Comparison of ENCODE assay signal across 30 mouse cellular contexts in the genomic region with DNA sequence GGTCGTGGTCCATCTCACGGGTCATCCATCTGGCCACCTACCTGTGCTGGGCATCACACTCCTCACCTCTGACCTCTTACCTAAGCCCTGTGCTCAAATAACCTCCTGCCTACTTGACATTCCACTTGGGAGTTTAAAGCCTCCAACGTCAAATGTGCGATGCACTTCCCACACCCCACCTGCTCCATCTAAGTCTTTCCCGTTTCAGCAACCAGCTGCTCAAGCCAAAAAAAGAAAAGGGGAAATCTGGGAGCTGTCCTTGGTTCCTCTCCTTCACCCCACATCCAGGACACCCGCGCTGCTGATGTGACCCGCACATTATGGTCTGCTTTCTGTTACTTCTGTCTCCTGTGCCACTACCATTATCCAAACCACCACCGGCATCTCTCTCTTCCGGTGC. TPM values are rescaled to one million over a fixed set of nuclear protein-coding genes. Genes with fewer than 3 reads are reported as not detected.
DNase-seq lines count a peak whose midpoint lies in the region; ATAC-seq and TF ChIP-seq lines count a peak whose summit lies in the region.
"Had no signal": no experiment of that assay in that cellular context is flagged by ENCODE, and none has a peak within 500 bp of the region (broad histone marks: within the 10 kb centered on the region; RNA-seq: fewer than 3 reads in every experiment).

No protein-coding gene starts in this region.

- TF ChIP-seq CTCF in layer of hippocampus, adult 2 months (conservative IDR thresholded peaks at IDR 0.05) = no peak
- no peak for TF ChIP-seq CTCF in cortical plate, adult 2 months (IDR thresholded peaks at IDR 0.05; ENCODE audit: extremely low read depth, insufficient read depth, low read length)
- TF ChIP-seq CTCF in gastrocnemius, adult 2 months (IDR thresholded peaks at IDR 0.05) = no peak

- H3K4me2 ChIP-seq in liver, embryonic 13.5 days = peak overlapping the region; percentile 0; the same call in 1 of the 2 replicates
- peak overlapping the region; percentile 94 for H3K4me2 ChIP-seq in myocyte (ENCODE audit: low read depth)

- H3K4me3 ChIP-seq in layer of hippocampus, adult 2 months = no peak overlapping the region
- H3K4me3 ChIP-seq in liver, embryonic 13.5 days (replicated peaks) = no peak overlapping the region
- no peak overlapping the region for H3K4me3 ChIP-seq in cortical plate, adult 2 months (ENCODE audit: insufficient read depth, low read length)
- no peak overlapping the region for H3K4me3 ChIP-seq in myocyte
- no peak overlapping the region for H3K4me3 ChIP-seq in gastrocnemius, adult 2 months
- H3K4me3 ChIP-seq: forebrain, embryonic 13.5 days; hindbrain, embryonic 15.5 days; liver, embryonic 15.5 days; midbrain, embryonic 12.5 days had no signal

- no peaks in the 10 kb centered on the region for H3K27me3 ChIP-seq in liver, embryonic 13.5 days
- H3K27me3 ChIP-seq in myocyte (ENCODE audit: control insufficient read depth, insufficient read depth, insufficient read length) = no peaks in the 10 kb centered on the region
- H3K27me3 ChIP-seq: forebrain, embryonic 13.5 days; hindbrain, embryonic 15.5 days; liver, embryonic 15.5 days; lung, embryonic 15.5 days; Patski; stomach, embryonic 15.5 days had no signal

- H3ac ChIP-seq in myocyte (ENCODE audit: control insufficient read depth, insufficient read length) = no peak overlapping the region

- no peak for TF ChIP-seq POLR2A in cortical plate, adult 2 months (IDR thresholded peaks at IDR 0.05; ENCODE audit: extremely low read depth, insufficient read depth, low read length)
- no peak for TF ChIP-seq POLR2A in myocyte (IDR thresholded peaks at IDR 0.05; ENCODE audit: insufficient read length, low read depth)

- no peak for ATAC-seq in liver, embryonic 13.5 days (ENCODE audit: low read depth)
- ATAC-seq: forebrain, embryonic 13.5 days; inflammation-experienced regulatory T-cells, adult 6 months; Patski had no signal

- peak overlapping the region; percentile 11; the same call in 1 of the 2 replicates for H3K27ac ChIP-seq in layer of hippocampus, adult 2 months
- no peak overlapping the region for H3K27ac ChIP-seq in liver, embryonic 13.5 days
- H3K27ac ChIP-seq in cortical plate, adult 2 months (ENCODE audit: insufficient read depth, low read length) = peak overlapping the region; percentile 70; the same call in 1 of the 2 replicates
- no peak overlapping the region for H3K27ac ChIP-seq in gastrocnemius, adult 2 months
- H3K27ac ChIP-seq: forebrain, embryonic 13.5 days; hindbrain, embryonic 15.5 days; liver, embryonic 15.5 days; lung, embryonic 15.5 days; midbrain, embryonic 12.5 days; stomach, embryonic 15.5 days had no signal

- peaks cover 72% of the 10 kb centered on the region for H3K4me1 ChIP-seq in liver, embryonic 13.5 days (replicated peaks)
- H3K4me1 ChIP-seq in cortical plate, adult 2 months (ENCODE audit: control insufficient read depth, insufficient read depth, low read length) = peaks cover 13% of the 10 kb centered on the region

- DNase-seq in layer of hippocampus, adult 2 months (ENCODE audit: low spot score in 2 of 2) = no peak
- no peak for DNase-seq in layer of hippocampus, adult 9-10 months (ENCODE audit: low spot score)
- no peak for DNase-seq in liver, embryonic 13.5 days
- DNase-seq in liver = no peak
- no peak for DNase-seq in spleen, adult 12 weeks (ENCODE audit: low spot score)
- DNase-seq in gastrocnemius, adult 2 months = no peak
- DNase-seq: adrenal gland, postnatal 10 days; cerebellum, adult 11 months; cerebellum, postnatal 36 days; gastrocnemius, postnatal 14 days; heart, postnatal 14 days; kidney, adult 11 months; kidney, postnatal 14 days; lung, postnatal 4 days; thymus, postnatal 14 days had no signal

- no peak overlapping the region for H3K9ac ChIP-seq in liver, embryonic 13.5 days
- H3K9ac ChIP-seq: forebrain, embryonic 13.5 days; hindbrain, embryonic 15.5 days; liver, embryonic 15.5 days; lung, embryonic 15.5 days; midbrain, embryonic 12.5 days; stomach, embryonic 15.5 days had no signal

- no peaks in the 10 kb centered on the region for H3K9me3 ChIP-seq in liver, embryonic 13.5 days (replicated peaks)
- H3K9me3 ChIP-seq: forebrain, embryonic 13.5 days; hindbrain, embryonic 10.5 days; hindbrain, embryonic 15.5 days; liver, embryonic 15.5 days; lung, embryonic 15.5 days; midbrain, embryonic 12.5 days; stomach, embryonic 15.5 days had no signal

- 86% methylated on average over 10 of the region's 10 CpGs for WGBS in liver, embryonic 13.5 days (ENCODE audit: insufficient replicate concordance)

- peaks cover 18% of the 10 kb centered on the region; the same call in 1 of the 2 replicates for H3K36me3 ChIP-seq in liver, embryonic 13.5 days
- peaks cover 3% of the 10 kb centered on the region for H3K36me3 ChIP-seq in myocyte (ENCODE audit: control insufficient read depth, insufficient read depth)
- H3K36me3 ChIP-seq: hindbrain, embryonic 15.5 days; liver, embryonic 15.5 days; lung, embryonic 15.5 days; stomach, embryonic 15.5 days had no signal

- intact Hi-C loops in gastrocnemius, adult 2 months (cut with DNase I) = loop anchor here (5.0 to 10.0 kb wide), 2 partner anchors 70 to 383 kb away; partner anchors contain the start of gene Lemd2

- peaks cover 50% of the 10 kb centered on the region for H3K79me2 ChIP-seq in myocyte (ENCODE audit: control insufficient read depth, insufficient read depth)

TF ChIP-seq in myocyte, 11 proteins besides CTCF, POLR2A, EP300 and RAD21:
- TF ChIP-seq MYOG (IDR thresholded peaks at IDR 0.05; ENCODE audit: control insufficient read depth in 1 of 3, insufficient read depth in 1 of 3, insufficient read length in 2 of 3, low read depth in 2 of 3) = peak in 2 of 3 experiments; percentile 28 to 60
- no peak for TF ChIP-seq POLR2AphosphoS2 (IDR thresholded peaks at IDR 0.05; ENCODE audit: insufficient read length, low read depth)
- no peak for TF ChIP-seq REST (IDR thresholded peaks at IDR 0.05; ENCODE audit: insufficient read depth, insufficient read length)
- peak in 1 of 3 experiments; percentile 48 for TF ChIP-seq MYOD1 (IDR thresholded peaks at IDR 0.05; ENCODE audit: control insufficient read depth in 1 of 3, insufficient read length in 2 of 3, low read depth in 2 of 3)
- TF ChIP-seq TCF12 (IDR thresholded peaks at IDR 0.05; ENCODE audit: insufficient read depth, poor library complexity, severe bottlenecking) = no peak

RNA-seq across cellular contexts. Expression of gene Uqcc2, which starts 1.5 kb away (rescaled TPM):
- total RNA-seq in layer of hippocampus, adult 2 months (2021) = 100 to 1,000 TPM; 182 to 220 TPM
- 211 and 216 TPM in 2 replicates for polyA plus RNA-seq in liver, embryonic 13.5 days (2015; fragmentation: Nextera tagmentation; extraction: Ambion mirVana)
- 438 and 459 TPM in 2 replicates for polyA plus RNA-seq in cortical plate, adult 2 months (2012; rRNA removed)
- polyA plus RNA-seq in myocyte (2012; fragmentation: generic; extraction: Trizol) = 740 TPM
- 100 to 1,000 TPM; 405 to 424 TPM for total RNA-seq in gastrocnemius, adult 2 months (2021)

RNA-seq across cellular contexts. Expression of gene Ip6k3, which starts 35.4 kb away (rescaled TPM):
- total RNA-seq in layer of hippocampus, adult 2 months (2021) = under 1 TPM; 0.15 to 0.20 TPM
- 0.06 TPM in 1 of 2 replicates, not detected in the other for polyA plus RNA-seq in liver, embryonic 13.5 days (2015; fragmentation: Nextera tagmentation; extraction: Ambion mirVana)
- polyA plus RNA-seq in cortical plate, adult 2 months (2012; rRNA removed) = 1.0 and 1.1 TPM in 2 replicates
- 29.7 TPM for polyA plus RNA-seq in myocyte (2012; fragmentation: generic; extraction: Trizol)
- 10 to 100 TPM; 30.9 to 84.2 TPM for total RNA-seq in gastrocnemius, adult 2 months (2021)
- total RNA-seq: granulocyte monocyte progenitor cell, adult 5-6 weeks; MEL; midbrain, postnatal 0 days had no signal
- polyA plus RNA-seq: inflammation-experienced regulatory T-cells, adult 6 months; midbrain, postnatal 0 days; small intestine, adult 2 months had no signal

Comparison
In these comparisons a context has a peak if more than half of its experiments do, and no peak if none do; other contexts are left out.
1. H3K27ac ChIP-seq: peak in layer of hippocampus, adult 2 months (single experiment) and cortical plate, adult 2 months (single experiment); none in liver, embryonic 13.5 days (single experiment) and gastrocnemius, adult 2 months (single experiment).
2. RNA of gene Ip6k3, which starts 35.4 kb away (polyA plus RNA-seq): 29.7 TPM in myocyte (single experiment); 1.0 to 1.1 TPM in cortical plate, adult 2 months and 0.06 TPM in liver, embryonic 13.5 days; every median in the first group is over 10 times any median in the second.